Mouse (Mus musculus) thymus, adult 2 months (tissue): Measurements from ENCODE around the gene Slc7a5.

ENCODE experiments used
- CTCF ChIP-seq: fragments of 200-500 bp; IDR thresholded peaks from 2 replicates; pipeline ENCODE4 v1.5.1; 2012; ENCODE audit warnings: mild to moderate bottlenecking, control low read depth, low read length, moderate library complexity, borderline replicate concordance; ENCODE audit not compliant: control insufficient read depth, poor library complexity, insufficient read depth; ENCODE audit errors: extremely low read depth
- POLR2A ChIP-seq: fragments of 200-500 bp; IDR thresholded peaks from 2 replicates; pipeline ENCODE4 v1.6.1; 2012; ENCODE audit warnings: mild to moderate bottlenecking, low read length, control low read depth, moderate library complexity; ENCODE audit not compliant: control insufficient read depth, poor library complexity, insufficient read depth; ENCODE audit errors: extremely low read depth

GRCm38 (mm10) chr8:121832061-121832460, 75.4 kb downstream of the Slc7a5 start:
- TF ChIP-seq POLR2A = no peak
- TF ChIP-seq CTCF = no peak
